8 mouse cellular contexts compared by ENCODE assay signal in genomic region chr8:126913241-126914106, GRCm38 (mm10). TPM values are rescaled to one million over a fixed set of nuclear protein-coding genes. Genes with fewer than 3 reads are reported as not detected.
DNase-seq lines count a peak whose midpoint lies in the region; ATAC-seq lines count a peak whose summit lies in the region.

No protein-coding gene starts in this region.

- no peak overlapping the region for H3K9ac ChIP-seq in forebrain, embryonic 15.5 days (replicated peaks)
- H3K9ac ChIP-seq in hindbrain, embryonic 16.5 days (ENCODE audit: low read depth, low read length): no peak overlapping the region
- no peak overlapping the region for H3K9ac ChIP-seq in neural tube, embryonic 13.5 days

- H3K4me2 ChIP-seq in forebrain, embryonic 15.5 days (replicated peaks): no peak overlapping the region
- no peak overlapping the region for H3K4me2 ChIP-seq in hindbrain, embryonic 16.5 days (ENCODE audit: low read length)
- H3K4me2 ChIP-seq in neural tube, embryonic 13.5 days: no peak overlapping the region

- peaks cover 7% of the 10 kb centered on the region for H3K4me1 ChIP-seq in forebrain, embryonic 15.5 days
- H3K4me1 ChIP-seq in hindbrain, embryonic 16.5 days (ENCODE audit: control insufficient read depth, insufficient read depth, low read depth, low read length): peaks cover 10% of the 10 kb centered on the region
- H3K4me1 ChIP-seq in neural tube, embryonic 13.5 days (replicated peaks): peaks cover 37% of the 10 kb centered on the region

- H3K4me3 ChIP-seq in forebrain, embryonic 15.5 days: no peak overlapping the region
- no peak overlapping the region for H3K4me3 ChIP-seq in hindbrain, embryonic 16.5 days (ENCODE audit: low read length)
- H3K4me3 ChIP-seq in neural tube, embryonic 13.5 days: no peak overlapping the region

- peak; percentile 43 to 73 for DNase-seq in adrenal gland, adult (ENCODE audit: inconsistent age in 2 of 2, low spot score in 1 of 2)
- DNase-seq in adrenal gland, adult 18-20 months (ENCODE audit: low spot score in 2 of 2): no peak
- DNase-seq in adipocyte (ENCODE audit: low spot score): peak; percentile 97
- DNase-seq in ovary, adult 18-20 months (ENCODE audit: low spot score): no peak

- peak overlapping the region; percentile 24 for H3K27ac ChIP-seq in forebrain, embryonic 15.5 days (replicated peaks)
- peak overlapping the region; percentile 61 for H3K27ac ChIP-seq in hindbrain, embryonic 16.5 days (ENCODE audit: low read depth, low read length)
- 0 out of 2 replicates have a peak overlapping the region, but pooled peaks have one; percentile 38 for H3K27ac ChIP-seq in neural tube, embryonic 13.5 days (replicated peaks)

- H3K27me3 ChIP-seq in forebrain, embryonic 15.5 days: no peaks in the 10 kb centered on the region
- no peaks in the 10 kb centered on the region for H3K27me3 ChIP-seq in hindbrain, embryonic 16.5 days (replicated peaks; ENCODE audit: control insufficient read depth, insufficient read depth, low read length)
- no peaks in the 10 kb centered on the region for H3K27me3 ChIP-seq in neural tube, embryonic 13.5 days

- H3K9me3 ChIP-seq in forebrain, embryonic 15.5 days: no peaks in the 10 kb centered on the region
- H3K9me3 ChIP-seq in hindbrain, embryonic 16.5 days (ENCODE audit: control insufficient read depth, low read length): no peaks in the 10 kb centered on the region
- H3K9me3 ChIP-seq in neural tube, embryonic 13.5 days: no peaks in the 10 kb centered on the region

- H3K36me3 ChIP-seq in forebrain, embryonic 15.5 days: no peaks in the 10 kb centered on the region
- H3K36me3 ChIP-seq in hindbrain, embryonic 16.5 days (ENCODE audit: control insufficient read depth, insufficient read depth, low read length): no peaks in the 10 kb centered on the region
- no peaks in the 10 kb centered on the region for H3K36me3 ChIP-seq in neural tube, embryonic 13.5 days

- 38% methylated on average over 12 of the region's 12 CpGs for WGBS in forebrain, embryonic 15.5 days
- 40% methylated on average over 12 of the region's 12 CpGs for WGBS in hindbrain, embryonic 16.5 days
- WGBS in neural tube, embryonic 13.5 days: 44% methylated on average over 12 of the region's 12 CpGs

- peak; percentile 29; the same call in 1 of the 2 replicates for ATAC-seq in forebrain, embryonic 15.5 days (replicated peaks)
- peak; percentile 78 for ATAC-seq in hindbrain, embryonic 16.5 days
- ATAC-seq in neural tube, embryonic 13.5 days (ENCODE audit: low read depth): peak; percentile 59
- no peak for ATAC-seq in erythroid progenitor cell, adult 5-6 weeks (replicated peaks; ENCODE audit: low FRiP score, poor library complexity, severe bottlenecking)

RNA-seq across cellular contexts. Expression of gene Tomm20, which starts 32.2 kb away (rescaled TPM):
- total RNA-seq in adrenal gland, adult 18-20 months (2021): 100 to 1,000 TPM; 186 to 207 TPM
- polyA plus RNA-seq in forebrain, embryonic 15.5 days (2015; fragmentation: Nextera tagmentation; extraction: Ambion mirVana): 195 and 209 TPM in 2 replicates
- polyA plus RNA-seq in hindbrain, embryonic 16.5 days (2015; fragmentation: Nextera tagmentation; extraction: Ambion mirVana): 217 and 231 TPM in 2 replicates
- 201 and 211 TPM in 2 replicates for polyA plus RNA-seq in neural tube, embryonic 13.5 days (2015; fragmentation: Nextera tagmentation; extraction: Ambion mirVana)
- total RNA-seq in erythroid progenitor cell, adult 5-6 weeks (2015; ENCODE audit: low replicate concordance): 16.3 and 40.4 TPM in 2 replicates
- 43.8 and 48.9 TPM in 2 replicates for total RNA-seq in erythroid progenitor cell, adult 5-6 weeks (2017; ENCODE audit: low replicate concordance)

RNA-seq across cellular contexts. Expression of gene Rbm34, which starts 57.4 kb away (rescaled TPM):
- 10 to 100 TPM; 10.8 to 11.3 TPM for total RNA-seq in adrenal gland, adult 18-20 months (2021)
- 26.4 and 28.2 TPM in 2 replicates for polyA plus RNA-seq in forebrain, embryonic 15.5 days (2015; fragmentation: Nextera tagmentation; extraction: Ambion mirVana)
- polyA plus RNA-seq in hindbrain, embryonic 16.5 days (2015; fragmentation: Nextera tagmentation; extraction: Ambion mirVana): 20.5 and 21.2 TPM in 2 replicates
- 26.4 and 26.6 TPM in 2 replicates for polyA plus RNA-seq in neural tube, embryonic 13.5 days (2015; fragmentation: Nextera tagmentation; extraction: Ambion mirVana)
- 6.8 and 10.9 TPM in 2 replicates for total RNA-seq in erythroid progenitor cell, adult 5-6 weeks (2015; ENCODE audit: low replicate concordance)
- total RNA-seq in erythroid progenitor cell, adult 5-6 weeks (2017; ENCODE audit: low replicate concordance): 8.7 and 10.8 TPM in 2 replicates

Comparison
In these comparisons a context has a peak if more than half of its experiments do, and no peak if none do; other contexts are left out.
1. DNase-seq: peak in adrenal gland, adult (2 of 2) and adipocyte (single experiment); none in adrenal gland, adult 18-20 months (0 of 2) and ovary, adult 18-20 months (single experiment).
2. Peak in every context shown above with its lines, with median percentiles within 50 percentile points of each other: H3K27ac ChIP-seq.